Mouse (Mus musculus): ENCODE data around the gene Tcf15.

The Tcf15 gene

GRCm38 (mm10) chr2:152169377-152169776, 26.0 kb downstream of the Tcf15 start:
- in situ Hi-C loops (cut with MseI, MboI) = no loop called here

GRCm38 (mm10) chr2:152174861-152175260, 31.5 kb downstream of the Tcf15 start:
- in situ Hi-C loops (cut with MseI, MboI) = no loop called here

DNA sequence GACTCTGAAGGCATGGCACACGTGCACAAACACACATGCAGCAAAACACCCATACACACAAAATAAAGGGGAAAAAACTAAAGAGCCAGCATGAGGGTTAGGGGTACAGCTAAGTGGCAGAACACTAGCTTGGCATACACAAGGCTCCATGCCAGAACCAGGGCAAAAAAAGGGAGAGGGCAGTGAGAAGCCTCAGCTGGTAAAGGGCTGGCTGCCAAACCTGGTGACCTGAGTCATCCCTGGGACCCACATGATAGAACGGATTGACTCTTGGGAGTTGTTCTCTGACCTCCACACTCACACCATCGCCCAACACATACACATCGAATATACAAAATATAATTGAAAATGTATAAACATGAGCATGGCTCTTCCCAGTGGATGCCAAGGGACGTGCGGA, 33.3 kb downstream of the Tcf15 start:
- in situ Hi-C loops (cut with MseI, MboI) = no loop called here

GRCm38 (mm10) chr2:152177162-152177805, 33.9 kb downstream of the Tcf15 start:
- in situ Hi-C loops (cut with MseI, MboI) = no loop called here

GRCm38 (mm10) chr2:152177806-152178170, 34.4 kb downstream of the Tcf15 start:
- in situ Hi-C loops (cut with MseI, MboI) = no loop called here

DNA sequence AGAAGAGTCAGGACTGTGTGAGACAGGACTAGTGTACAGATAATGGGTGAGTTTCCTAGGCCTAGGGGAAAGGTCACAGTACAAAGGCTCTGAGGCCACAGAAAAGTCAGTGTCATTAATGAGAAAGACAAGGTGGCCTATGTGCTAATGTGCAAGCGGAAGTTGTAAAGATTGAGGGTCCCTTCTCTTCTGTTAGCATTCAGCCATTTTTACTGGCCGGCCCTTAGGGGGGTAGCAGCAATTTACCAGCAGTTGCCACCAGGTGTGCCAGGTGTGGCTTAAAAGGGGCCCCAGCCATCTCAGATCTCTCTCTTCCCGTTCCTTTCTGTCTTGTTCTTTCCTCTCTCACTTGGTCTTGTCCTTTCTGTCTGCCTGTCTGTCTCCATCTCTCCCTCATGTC, 35.0 kb downstream of the Tcf15 start:
- in situ Hi-C loops (cut with MseI, MboI) = no loop called here

GRCm38 (mm10) chr2:152179301-152179700, 35.9 kb downstream of the Tcf15 start:
- in situ Hi-C loops (cut with MseI, MboI) = no loop called here

DNA sequence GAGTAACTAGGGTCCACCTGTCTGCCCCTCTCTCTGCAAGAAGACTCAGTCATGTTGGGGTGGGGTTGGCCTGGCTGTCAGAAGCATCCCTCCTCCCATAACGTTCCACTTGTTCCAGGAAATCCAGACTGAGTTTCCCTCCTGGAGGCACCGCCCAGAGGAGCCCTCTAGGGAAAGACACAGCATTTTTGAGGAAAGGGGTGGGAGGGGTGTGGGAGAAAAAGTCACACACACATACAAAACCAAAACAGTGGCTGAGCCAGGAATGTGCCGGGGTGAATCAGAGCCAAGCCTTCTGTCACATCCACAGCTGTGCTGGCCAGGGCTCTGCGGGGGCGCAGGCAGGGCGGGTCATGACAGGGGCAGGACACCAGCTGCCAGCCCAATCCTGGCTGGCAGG, 37.0 kb downstream of the Tcf15 start:
- in situ Hi-C loops (cut with MseI, MboI) = no loop called here

- in situ Hi-C loops (cut with MseI, MboI) = no loop called here
Measured at GRCm38 (mm10) chr2:152187132-152187531, 43.8 kb downstream of the Tcf15 start.

- in situ Hi-C loops (cut with MseI, MboI) = no loop called here
Measured at GRCm38 (mm10) chr2:152189213-152189612, 45.9 kb downstream of the Tcf15 start.

DNA sequence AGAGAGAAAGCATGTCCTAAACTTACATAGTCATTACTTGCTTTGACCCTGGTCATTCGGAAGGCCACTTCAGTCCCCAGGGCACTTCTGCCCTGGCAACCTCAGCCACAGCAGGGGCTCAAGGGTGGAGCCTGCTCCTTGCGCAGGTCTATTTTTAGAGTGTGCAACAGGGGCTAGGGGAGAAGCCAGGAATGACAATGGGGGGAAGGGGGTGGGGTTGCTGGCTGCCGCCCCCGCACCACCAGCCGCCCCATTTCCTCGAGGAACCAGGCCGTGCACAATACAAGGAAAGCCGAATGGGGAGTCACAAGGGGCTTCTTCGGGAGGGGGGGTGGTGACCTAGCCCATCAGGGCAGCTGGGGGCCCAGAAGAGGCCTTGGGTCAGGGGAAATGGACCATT, 46.3 kb downstream of the Tcf15 start:
- in situ Hi-C loops (cut with MseI, MboI) = loop anchor here in 1 of 2 experiments (10.0 kb wide), 1 partner anchor 165 kb away; no protein-coding TSS in a partner anchor

- in situ Hi-C loops (cut with MseI, MboI) = loop anchor here in 1 of 2 experiments (10.0 kb wide), 1 partner anchor 165 kb away; no protein-coding TSS in a partner anchor
Measured at GRCm38 (mm10) chr2:152190161-152190560, 46.8 kb downstream of the Tcf15 start.

DNA sequence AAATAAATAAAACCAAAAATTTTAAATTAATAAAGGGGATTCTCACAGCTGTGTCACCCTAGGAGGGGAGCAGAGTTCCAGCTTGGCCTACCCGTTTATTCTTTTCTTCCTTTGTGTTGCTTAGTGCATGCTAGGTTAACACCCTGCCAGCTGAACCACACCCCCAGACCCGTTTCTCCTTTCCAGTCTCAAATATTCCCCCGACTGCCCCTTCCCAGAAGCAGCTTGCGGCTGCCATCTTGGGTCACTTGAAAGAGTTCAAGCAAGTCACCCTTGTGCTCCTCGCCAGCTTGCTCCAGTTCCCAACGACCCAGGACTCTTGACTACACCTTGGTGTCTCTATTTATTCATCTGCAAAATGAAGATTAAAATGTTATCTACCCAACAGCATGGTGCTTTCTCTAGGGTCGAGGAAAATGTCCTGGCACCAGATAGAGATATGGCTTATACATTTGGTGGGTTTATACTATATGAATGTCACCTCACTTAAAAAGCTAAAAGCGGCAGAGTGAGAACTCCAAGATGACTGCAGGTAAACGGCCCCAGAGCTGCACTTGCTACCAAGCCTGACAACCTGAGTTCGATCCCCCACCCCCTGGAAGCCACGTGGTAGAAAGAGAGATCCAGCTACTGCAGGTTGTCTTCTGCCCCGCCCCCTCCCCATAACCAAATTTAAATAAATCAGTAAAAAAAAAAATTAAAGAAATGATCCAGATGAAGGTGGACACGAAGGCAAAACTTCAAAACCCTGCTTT, 49.4 kb downstream of the Tcf15 start:
- in situ Hi-C loops (cut with MseI, MboI) = loop anchor here in 1 of 2 experiments (10.0 kb wide), 1 partner anchor 168 kb away; no protein-coding TSS in a partner anchor

- in situ Hi-C loops (cut with MseI, MboI) = loop anchor here in 1 of 2 experiments (10.0 kb wide), 1 partner anchor 169 kb away; no protein-coding TSS in a partner anchor
Measured at GRCm38 (mm10) chr2:152193346-152193710, 50.0 kb downstream of the Tcf15 start.

- in situ Hi-C loops (cut with MseI, MboI) = loop anchor here in 1 of 2 experiments (10.0 kb wide), 1 partner anchor 170 kb away; no protein-coding TSS in a partner anchor
Measured at GRCm38 (mm10) chr2:152194586-152194985, 51.2 kb downstream of the Tcf15 start.

GRCm38 (mm10) chr2:152196896-152197295, 53.5 kb downstream of the Tcf15 start:
- in situ Hi-C loops (cut with MseI, MboI) = loop anchor here (5.0 to 10.0 kb wide), 2 partner anchors 80 to 172 kb away; no protein-coding TSS in a partner anchor

DNA sequence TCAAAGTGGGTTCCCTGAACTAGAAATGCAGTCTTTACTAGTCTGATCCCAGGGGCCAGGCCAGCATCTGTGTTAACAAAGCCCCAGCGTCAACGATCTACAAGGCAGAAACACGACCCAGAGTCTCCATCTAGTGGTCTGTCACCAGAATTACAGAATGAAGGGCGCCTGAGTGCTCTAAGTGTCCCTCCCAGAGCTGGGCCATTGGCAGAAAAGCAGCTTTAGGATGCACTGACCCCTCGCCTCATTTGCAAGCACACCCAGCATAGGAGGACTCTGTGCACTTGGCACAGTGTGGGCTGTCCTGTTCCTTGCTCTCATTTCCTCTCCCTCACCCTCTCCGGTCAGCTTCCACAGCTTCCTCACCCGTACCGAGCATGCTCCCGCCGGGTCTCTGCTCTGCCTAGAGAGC, 53.9 kb downstream of the Tcf15 start:
- in situ Hi-C loops (cut with MseI, MboI) = loop anchor here (5.0 to 10.0 kb wide), 2 partner anchors 80 to 173 kb away; no protein-coding TSS in a partner anchor

Data from mouse trophoblast stem cell (cell line).